Mouse (Mus musculus): Measurements from ENCODE around the gene Sec23a.
"Not testable (repeated sequence)": the region's sequence is repeated elsewhere in the genome, so short reads cannot be mapped to it uniquely, and the experiment has no call there.

Sec23a gene

DNA sequence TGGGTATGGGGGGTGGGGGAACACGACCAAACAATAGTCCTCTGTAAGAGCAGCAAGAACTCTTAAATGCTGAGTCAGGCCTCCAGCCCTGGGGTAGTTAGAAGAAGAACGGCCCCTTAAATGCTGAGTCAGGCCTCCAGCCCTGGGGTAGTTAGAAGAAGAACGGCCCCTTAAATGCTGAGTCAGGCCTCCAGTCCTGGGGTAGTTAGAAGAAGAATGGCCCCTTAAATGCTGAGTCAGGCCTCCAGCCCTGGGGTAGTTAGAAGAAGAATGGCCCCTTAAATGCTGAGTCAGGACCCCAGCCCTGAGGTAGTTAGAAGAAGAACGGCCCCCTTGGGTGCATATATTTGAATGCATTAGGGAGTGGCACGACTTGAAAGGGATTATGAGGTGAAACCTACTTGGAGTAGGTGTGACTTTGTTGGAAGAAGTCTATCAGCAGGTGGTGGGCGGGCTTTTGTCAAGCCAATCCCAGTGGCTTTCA lies 30.6 kb downstream of the Sec23a start:
- DNase-seq (ENCODE audit: low spot score) = not testable (repeated sequence)

DNA sequence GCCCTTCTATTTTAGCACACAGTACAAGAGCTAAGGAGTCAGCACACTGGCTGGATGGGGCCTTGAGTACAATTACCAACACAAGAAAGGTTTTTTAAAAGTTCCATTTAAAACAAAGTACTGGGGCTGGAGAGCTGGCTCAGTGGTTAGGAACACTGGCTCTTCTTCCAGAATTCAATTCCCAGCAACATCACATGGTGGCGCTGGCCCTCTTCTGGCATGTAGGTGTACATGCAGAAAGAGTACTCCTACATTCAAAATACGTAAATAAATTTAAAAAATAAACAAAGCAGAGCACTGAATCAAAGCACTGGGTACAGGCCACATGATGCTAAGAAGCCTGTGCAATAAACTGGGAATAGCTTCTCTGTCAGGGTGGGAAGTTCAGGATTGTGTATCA lies 34.9 kb downstream of the Sec23a start:
- DNase-seq (ENCODE audit: low spot score) = peak; percentile 44

DNA sequence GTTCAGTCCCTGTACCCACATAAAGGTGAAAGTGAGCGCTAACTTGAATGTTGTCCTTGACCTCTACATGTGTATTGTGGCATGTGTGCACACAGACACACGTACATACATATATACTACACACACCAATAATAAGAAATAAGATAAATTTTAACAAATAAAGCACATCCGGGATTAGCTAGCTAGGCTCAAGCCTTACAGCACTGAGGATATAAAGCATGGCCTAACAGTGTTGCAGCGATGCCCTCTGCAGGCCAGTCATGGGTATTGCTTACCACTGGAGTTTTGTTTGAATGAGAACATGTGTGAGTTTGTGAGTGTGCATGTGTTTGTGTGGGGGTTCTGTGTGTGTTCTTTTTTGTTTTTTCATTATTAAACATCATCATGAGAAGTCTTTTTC lies 47.2 kb downstream of the Sec23a start:
- DNase-seq (ENCODE audit: low spot score) = peak; percentile 29

DNA sequence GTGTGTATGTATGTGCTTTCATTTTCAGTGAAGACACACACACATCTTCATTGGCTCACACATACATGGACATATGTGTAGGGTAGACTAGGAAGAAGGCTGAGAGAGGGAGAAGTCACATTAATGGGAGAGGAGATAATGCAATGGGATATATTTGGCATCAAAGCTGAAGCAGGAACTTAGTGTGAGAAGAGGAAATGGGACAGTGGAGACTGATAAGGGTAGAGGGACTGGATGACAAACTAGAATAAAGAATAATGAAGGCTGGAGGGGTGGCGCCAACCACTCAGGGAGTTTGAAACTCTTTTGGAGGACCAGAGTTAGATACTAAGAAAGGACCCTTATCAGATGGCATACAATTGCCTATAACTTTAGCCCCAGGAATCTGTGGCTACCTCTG lies 51.0 kb downstream of the Sec23a start:
- DNase-seq (ENCODE audit: low spot score) = no peak

DNA sequence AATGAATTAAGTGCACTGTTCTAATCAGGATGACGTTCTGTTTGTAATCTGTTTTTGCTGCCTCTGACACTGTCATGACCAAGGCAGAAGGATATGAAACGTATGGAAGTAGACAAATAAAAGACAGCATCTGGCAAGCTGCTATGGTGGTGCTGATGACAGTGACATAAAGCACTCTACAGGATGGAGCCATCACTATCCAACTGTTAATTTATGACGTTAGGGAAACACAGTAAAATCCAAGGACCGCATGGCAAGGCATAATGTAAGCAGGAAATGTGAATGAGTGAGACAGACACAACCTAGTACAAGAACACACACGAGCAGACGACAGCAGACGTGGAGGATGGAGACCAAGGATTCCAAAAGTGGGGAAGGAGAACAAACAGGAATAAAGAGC lies 55.2 kb downstream of the Sec23a start:
- DNase-seq (ENCODE audit: low spot score) = no peak

DNA sequence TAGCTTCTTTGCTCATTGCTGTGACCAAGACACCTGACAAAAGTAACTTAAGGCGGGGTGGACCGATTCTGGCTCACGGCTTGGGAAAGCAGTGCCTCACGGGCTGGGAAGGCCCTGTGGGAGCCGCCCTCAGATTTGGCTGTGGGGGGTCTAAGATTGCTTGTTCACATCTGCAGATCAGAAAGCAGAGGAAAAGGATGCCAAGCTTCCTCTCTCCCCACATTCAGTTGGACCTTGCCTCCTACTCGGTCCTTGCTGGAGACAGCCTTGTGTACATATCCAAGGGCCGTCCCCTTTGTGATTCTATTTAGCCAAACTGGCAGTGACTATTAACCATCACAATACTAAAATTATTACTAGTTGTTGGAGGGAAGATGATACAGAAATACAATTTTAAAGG lies 55.7 kb downstream of the Sec23a start:
- no peak for DNase-seq (ENCODE audit: low spot score)

DNA sequence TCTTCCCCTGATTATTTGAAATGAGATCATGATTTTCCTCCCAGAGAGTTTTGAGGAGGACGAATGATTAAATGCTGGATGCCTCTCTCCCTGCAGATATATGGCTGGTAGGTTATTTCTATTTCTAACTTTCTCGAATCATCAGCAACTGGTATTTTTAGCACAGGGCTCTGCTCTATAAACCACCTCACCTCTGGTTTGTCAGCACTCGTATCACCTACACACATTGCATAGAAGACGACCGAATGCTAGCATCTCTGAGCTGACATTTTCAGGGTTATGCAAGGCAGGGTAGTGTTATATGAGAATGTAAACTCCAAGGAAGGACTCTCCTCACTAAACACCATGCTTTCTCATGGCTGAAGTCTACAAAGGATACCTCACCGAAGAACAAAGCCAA lies 63.9 kb downstream of the Sec23a start:
- DNase-seq (ENCODE audit: low spot score) = no peak

DNA sequence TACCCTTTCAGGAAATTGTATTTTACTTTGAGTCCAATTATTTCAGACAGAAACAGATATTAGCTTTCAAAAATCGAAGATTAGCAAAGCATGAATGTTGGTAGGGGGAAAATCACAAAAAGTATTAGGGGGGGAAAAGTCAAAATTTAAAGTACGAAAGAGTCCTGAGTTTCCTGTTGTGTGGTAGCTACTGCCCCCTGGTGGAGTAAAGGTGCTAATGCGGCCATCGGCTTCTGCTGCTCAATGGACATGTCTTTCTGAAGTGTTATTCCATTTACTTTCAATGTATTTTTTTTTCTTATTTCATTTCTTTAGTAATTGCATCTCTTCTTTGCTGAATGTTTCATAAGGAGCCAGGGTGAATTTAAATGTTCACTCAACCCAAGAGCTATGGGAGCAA lies 64.6 kb downstream of the Sec23a start:
- peak; percentile 72 for DNase-seq (ENCODE audit: low spot score)

DNA sequence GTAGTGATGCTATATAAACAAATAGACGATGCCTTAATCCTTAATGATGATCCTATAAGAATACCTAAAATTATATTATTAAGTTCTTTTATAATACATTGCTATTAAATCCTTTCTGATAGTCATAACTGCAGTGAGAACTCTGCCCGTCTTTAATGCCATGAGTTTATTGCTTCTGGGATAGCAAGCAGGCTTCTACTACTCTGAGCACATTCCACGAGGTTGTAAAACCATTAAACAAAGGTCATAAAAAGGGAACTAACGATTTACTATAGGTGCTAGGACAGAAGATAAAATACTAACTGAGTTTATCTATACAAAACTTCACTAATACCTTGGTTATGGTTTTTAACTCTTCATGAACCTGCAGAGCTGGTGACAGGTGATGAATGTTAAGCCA lies 69.3 kb downstream of the Sec23a start:
- no peak for DNase-seq (ENCODE audit: low spot score)

DNA sequence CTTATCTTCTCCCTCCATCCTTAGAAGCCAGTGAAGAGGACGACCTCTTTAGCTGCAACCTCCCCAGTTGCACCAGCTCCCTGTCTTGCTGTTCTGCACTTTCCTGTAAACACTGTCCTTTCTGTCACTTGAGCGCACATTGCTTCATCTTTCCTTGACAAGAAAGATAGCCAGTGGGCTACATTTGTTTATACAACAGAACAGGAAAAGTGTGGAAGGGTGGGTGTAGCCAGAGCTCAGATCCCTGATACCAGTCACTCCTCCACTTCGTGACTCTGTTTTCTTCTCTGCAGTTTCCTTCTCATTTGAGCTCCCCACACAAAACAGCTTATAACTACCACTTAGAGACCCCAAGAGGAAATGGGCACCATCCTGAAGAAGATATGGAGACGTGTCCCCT lies 77.2 kb downstream of the Sec23a start:
- no peak for DNase-seq (ENCODE audit: low spot score)

DNA sequence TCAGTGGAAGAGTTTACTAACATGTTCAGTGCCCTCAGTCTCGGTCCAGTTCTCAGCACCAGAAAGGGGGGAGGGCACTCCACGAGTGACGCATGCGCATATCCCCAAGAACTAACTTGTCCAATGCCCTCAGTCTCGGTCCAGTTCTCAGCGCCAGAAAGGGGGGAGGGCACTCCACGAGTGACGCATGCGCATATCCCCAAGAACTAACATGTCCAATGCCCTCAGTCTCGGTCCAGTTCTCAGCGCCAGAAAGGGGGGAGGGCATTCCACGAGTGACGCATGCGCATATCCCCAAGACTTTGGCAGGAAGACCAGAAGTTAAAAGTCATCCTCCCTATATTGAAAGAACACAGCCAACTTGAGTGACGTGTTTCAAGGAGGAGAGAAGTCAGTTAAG lies 86.8 kb downstream of the Sec23a start:
- DNase-seq (ENCODE audit: low spot score) = no peak

DNA sequence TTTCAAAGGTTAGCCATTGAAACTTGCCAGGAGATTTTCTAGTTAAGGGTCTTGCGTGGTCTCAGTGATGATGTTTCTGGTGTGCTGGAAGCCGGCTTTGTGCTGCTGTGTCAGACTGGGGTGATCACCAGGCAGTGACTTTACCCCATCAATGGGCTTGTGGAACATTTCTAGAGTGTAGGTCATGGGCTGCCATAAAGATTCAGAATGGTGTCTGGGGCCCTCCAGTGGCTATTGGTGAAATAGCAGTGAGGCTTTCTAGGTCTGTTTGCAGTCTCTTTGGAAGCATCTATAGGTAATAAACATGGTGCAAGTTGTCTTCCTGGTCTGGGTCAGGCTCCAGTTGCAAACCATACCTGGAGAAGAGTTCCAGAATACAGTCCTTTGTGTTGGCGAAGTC lies 87.8 kb downstream of the Sec23a start:
- DNase-seq (ENCODE audit: low spot score) = peak; percentile 26

DNA sequence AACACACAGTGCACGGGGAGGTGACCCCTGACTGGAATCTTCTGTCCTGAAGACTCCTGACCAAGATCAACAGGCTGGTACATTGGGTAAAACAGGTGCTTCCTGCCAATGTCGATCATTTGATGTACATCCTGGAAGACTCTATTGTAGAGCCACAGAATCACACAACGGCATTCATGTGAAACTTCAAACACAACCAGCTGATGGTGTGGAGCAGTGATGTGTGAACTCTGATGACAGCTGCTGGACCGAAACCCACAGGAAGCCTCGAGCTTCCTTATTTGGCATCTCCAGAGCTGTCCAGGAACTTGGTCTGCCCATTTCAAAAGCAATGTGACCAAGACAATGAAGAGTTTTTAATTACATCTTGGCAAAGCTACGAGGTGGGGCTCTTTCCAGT lies 91.0 kb downstream of the Sec23a start:
- no peak for DNase-seq (ENCODE audit: low spot score)

DNA sequence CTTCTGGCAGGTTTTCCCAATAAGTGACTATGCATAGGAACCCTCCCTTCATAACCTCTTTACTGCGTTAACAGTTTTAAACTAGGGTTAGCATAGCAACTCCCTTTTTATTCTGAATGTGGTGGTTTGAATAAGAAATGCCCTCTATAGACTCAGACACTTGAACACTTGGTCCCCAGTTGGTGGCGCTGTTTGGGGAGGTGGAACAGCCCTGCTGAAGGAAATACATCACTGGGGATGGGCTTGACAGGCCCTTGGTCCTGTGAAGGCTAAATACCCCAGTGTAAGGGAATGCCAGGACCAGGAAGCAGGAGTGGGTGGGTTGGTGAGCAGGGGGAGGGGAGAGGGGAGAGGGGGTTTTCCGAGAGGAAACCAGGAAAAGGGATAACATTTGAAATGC lies 92.3 kb downstream of the Sec23a start:
- DNase-seq (ENCODE audit: low spot score) = no peak

DNA sequence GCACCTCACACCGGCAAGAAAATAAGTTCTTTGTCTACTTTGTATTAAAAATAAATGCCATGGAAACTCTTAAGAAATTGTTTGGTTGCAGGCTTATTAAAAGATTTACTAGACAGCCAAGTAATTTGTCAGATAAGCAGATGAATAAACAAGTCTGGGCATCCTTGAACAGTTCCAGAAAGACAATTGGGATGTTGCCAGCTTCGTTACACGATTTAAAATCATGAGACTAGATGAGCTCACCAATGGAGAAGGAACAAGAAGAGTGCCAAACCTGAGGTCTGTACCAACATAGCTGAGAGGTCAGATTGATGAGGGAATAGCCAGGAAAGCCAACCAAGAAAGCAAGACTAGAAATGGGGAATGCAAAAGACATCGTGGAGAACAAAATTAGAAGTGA lies 102.0 kb downstream of the Sec23a start:
- no peak for DNase-seq (ENCODE audit: low spot score)

Data from adipocyte (in vitro differentiated cells).